Mouse (Mus musculus): ENCODE results near the gene Gpr61. TPM values are rescaled to one million over a fixed set of nuclear protein-coding genes. Genes with fewer than 3 reads are reported as not detected.

Gene Gpr61
- polyA plus RNA-seq, 1 experiment: not detected

GRCm38 (mm10) chr3:108187111-108187795 is 32.6 kb upstream of the Gpr61 start:
- H3K4me1 ChIP-seq (ENCODE audit: control insufficient read depth, insufficient read depth, insufficient read length, low read length): 0 out of 2 replicates have a peak, but pooled peaks cover 3% of the 10 kb centered on the region
- H3K4me3 ChIP-seq (ENCODE audit: insufficient read depth, low read depth, low read length): peak overlapping the region; percentile 87
- no peak overlapping the region for H3K27ac ChIP-seq (replicated peaks; ENCODE audit: low read depth, low read length)

GRCm38 (mm10) chr3:108186098-108187047 is 31.7 kb upstream of the Gpr61 start, which contains the start of gene Amigo1:
Gene Amigo1, plus strand, starts transcription at chr3:108186335.
- Histone ChIP-seq H3K4me1 (ENCODE audit: control insufficient read depth, insufficient read depth, insufficient read length, low read length) (0 out of 2 replicates have a peak, but pooled peaks cover 3% of the 10 kb centered on the region), H3K27ac (replicated peaks; ENCODE audit: low read depth, low read length) (no peak within 1 kb of the TSS), H3K4me3 (ENCODE audit: insufficient read depth, low read depth, low read length) (peak within 1 kb of the TSS; percentile 87)

DNA sequence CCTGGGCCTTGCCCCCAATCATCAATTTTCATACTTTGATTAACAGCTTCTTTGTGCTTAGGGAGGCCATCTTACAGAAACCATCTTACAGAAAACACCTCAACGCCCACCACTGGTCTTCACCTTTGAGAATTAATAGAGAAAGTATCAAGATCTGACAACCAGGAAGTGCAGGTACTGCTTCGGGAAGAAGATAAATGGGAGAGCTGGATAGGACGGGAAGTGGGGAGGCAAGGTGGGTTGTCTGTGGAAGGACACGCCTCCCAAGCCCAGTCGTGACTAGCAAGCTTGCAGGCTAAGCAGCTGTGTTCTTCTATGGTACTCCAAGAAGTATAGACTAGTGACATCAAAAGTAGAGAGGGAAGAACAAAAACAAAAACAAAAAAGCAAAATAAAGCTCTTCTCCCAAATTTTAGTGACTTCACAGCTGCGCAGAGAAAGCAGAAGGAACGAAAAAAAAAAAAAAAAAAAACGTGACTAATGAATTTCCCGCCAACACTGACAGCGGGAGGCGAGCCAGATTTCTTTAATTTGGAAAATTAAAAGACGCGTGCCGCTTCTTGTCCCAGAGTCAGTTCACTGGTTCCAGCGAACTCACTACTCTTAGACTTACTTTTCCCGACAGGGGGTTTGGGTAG is 30.9 kb upstream of the Gpr61 start:
- Histone ChIP-seq H3K4me1 (ENCODE audit: control insufficient read depth, insufficient read depth, insufficient read length, low read length) (0 out of 2 replicates have a peak, but pooled peaks cover 3% of the 10 kb centered on the region), H3K4me3 (ENCODE audit: insufficient read depth, low read depth, low read length) (peak overlapping the region; percentile 87), H3K27ac (replicated peaks; ENCODE audit: low read depth, low read length) (no peak overlapping the region)

GRCm38 (mm10) chr3:108184742-108185141 is 30.1 kb upstream of the Gpr61 start:
- H3K4me1 ChIP-seq (ENCODE audit: control insufficient read depth, insufficient read depth, insufficient read length, low read length): 0 out of 2 replicates have a peak, but pooled peaks cover 3% of the 10 kb centered on the region
- H3K27ac ChIP-seq (replicated peaks; ENCODE audit: low read depth, low read length): no peak overlapping the region
- no peak overlapping the region for H3K4me3 ChIP-seq (ENCODE audit: insufficient read depth, low read depth, low read length)

DNA sequence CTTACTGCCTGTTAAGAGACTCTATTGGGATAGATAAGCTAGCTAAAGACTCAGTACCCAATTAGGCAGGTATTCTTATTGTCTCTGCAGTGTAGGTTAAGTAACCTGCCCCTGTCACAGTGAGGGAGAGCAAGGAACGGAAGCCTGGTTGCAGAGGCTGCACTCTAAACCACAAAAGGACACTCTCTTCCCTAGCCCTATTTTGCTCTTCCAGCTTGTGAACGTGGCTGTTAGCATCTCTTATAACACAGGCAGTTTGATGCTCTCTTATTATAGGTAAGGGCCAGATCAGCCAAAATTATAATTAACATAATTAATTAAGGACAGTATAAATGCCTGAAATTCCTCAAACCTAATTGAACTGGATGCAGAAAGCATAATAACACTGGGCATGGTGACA is 25.8 kb upstream of the Gpr61 start:
- Histone ChIP-seq H3K27ac (replicated peaks; ENCODE audit: low read depth, low read length) (no peak overlapping the region), H3K4me1 (ENCODE audit: control insufficient read depth, insufficient read depth, insufficient read length, low read length) (no peaks in the 10 kb centered on the region), H3K4me3 (ENCODE audit: insufficient read depth, low read depth, low read length) (no peak overlapping the region)

GRCm38 (mm10) chr3:108178756-108179715 is 24.4 kb upstream of the Gpr61 start:
- Histone ChIP-seq H3K4me1 (ENCODE audit: control insufficient read depth, insufficient read depth, insufficient read length, low read length) (no peaks in the 10 kb centered on the region), H3K27ac (replicated peaks; ENCODE audit: low read depth, low read length) (no peak overlapping the region), H3K4me3 (ENCODE audit: insufficient read depth, low read depth, low read length) (no peak overlapping the region)

GRCm38 (mm10) chr3:108174672-108175531 is 20.2 kb upstream of the Gpr61 start:
- Histone ChIP-seq H3K4me3 (ENCODE audit: insufficient read depth, low read depth, low read length) (no peak overlapping the region), H3K4me1 (ENCODE audit: control insufficient read depth, insufficient read depth, insufficient read length, low read length) (no peaks in the 10 kb centered on the region), H3K27ac (replicated peaks; ENCODE audit: low read depth, low read length) (no peak overlapping the region)

GRCm38 (mm10) chr3:108169199-108169598 is 14.5 kb upstream of the Gpr61 start:
- Histone ChIP-seq H3K4me3 (ENCODE audit: insufficient read depth, low read depth, low read length) (no peak overlapping the region), H3K27ac (replicated peaks; ENCODE audit: low read depth, low read length) (no peak overlapping the region), H3K4me1 (ENCODE audit: control insufficient read depth, insufficient read depth, insufficient read length, low read length) (no peaks in the 10 kb centered on the region; the same call in 1 of the 2 replicates)

- Histone ChIP-seq H3K4me1 (ENCODE audit: control insufficient read depth, insufficient read depth, insufficient read length, low read length) (no peaks in the 10 kb centered on the region; the same call in 1 of the 2 replicates), H3K27ac (replicated peaks; ENCODE audit: low read depth, low read length) (no peak overlapping the region), H3K4me3 (ENCODE audit: insufficient read depth, low read depth, low read length) (no peak overlapping the region)
These were observed 12.8 kb upstream of the Gpr61 start for GRCm38 (mm10) chr3:108167499-108167898.

GRCm38 (mm10) chr3:108166486-108167211 is 12.0 kb upstream of the Gpr61 start:
- no peak overlapping the region for H3K27ac ChIP-seq (replicated peaks; ENCODE audit: low read depth, low read length)
- no peak overlapping the region for H3K4me3 ChIP-seq (ENCODE audit: insufficient read depth, low read depth, low read length)

DNA sequence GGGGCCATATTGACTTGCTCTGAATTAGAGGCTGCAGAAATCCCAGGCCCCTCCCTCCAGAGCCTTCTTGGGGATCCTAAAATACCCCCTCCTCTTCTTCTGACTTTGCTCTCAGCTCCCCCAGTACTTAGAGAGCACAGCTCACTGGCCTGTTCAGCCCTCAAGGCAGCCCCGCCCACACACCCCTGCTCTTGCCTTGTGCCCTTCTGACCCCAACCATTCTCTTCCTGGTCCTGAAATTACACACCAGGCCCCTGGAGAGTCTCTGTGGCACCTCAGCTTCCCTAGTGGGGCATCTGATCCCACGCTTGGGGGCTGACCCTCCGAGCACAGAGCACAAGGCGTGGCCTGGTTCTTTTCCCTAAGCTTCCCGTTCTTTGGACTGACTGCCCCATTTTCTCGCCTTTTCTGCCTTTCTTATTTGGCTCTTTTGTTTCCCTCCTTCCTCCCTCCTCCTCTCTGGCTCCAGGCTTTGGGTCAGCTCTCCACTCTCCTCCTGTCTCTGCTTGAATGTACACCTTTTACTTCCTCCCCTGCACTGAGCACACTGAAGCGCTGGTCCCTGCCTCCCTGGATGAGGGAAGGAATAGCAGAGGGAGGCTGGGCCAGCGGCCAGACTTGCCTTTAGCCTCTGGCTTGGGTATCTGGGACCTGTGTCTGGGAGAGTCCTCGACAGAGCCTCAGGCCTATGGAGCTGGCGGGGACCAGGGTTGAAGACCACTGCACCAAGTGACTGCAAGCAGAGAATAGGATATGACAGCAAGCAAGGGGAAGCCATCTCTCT is 11.0 kb upstream of the Gpr61 start:
- Histone ChIP-seq H3K4me3 (ENCODE audit: insufficient read depth, low read depth, low read length) (no peak overlapping the region), H3K4me1 (ENCODE audit: control insufficient read depth, insufficient read depth, insufficient read length, low read length) (no peaks in the 10 kb centered on the region; the same call in 1 of the 2 replicates), H3K27ac (replicated peaks; ENCODE audit: low read depth, low read length) (no peak overlapping the region)

More at GRCm38 (mm10) chr3:108166486-108167211, 12.0 kb upstream of the Gpr61 start:
- H3K4me1 ChIP-seq (ENCODE audit: control insufficient read depth, insufficient read depth, insufficient read length, low read length): no peaks in the 10 kb centered on the region; the same call in 1 of the 2 replicates

- no peak overlapping the region for H3K4me3 ChIP-seq (ENCODE audit: insufficient read depth, low read depth, low read length)
- no peaks in the 10 kb centered on the region; the same call in 1 of the 2 replicates for H3K4me1 ChIP-seq (ENCODE audit: control insufficient read depth, insufficient read depth, insufficient read length, low read length)
- H3K27ac ChIP-seq (replicated peaks; ENCODE audit: low read depth, low read length): no peak overlapping the region
These were observed 10.1 kb upstream of the Gpr61 start for GRCm38 (mm10) chr3:108164807-108165206.
